Mouse (Mus musculus): ENCODE measurements at regions not wholly inside any gene's neighbourhood (a gene's known extent, or its start where the extent isn't known, plus 50 kb on each side); places are given as distances from the start of the nearest gene placed in this dataset.

DNA sequence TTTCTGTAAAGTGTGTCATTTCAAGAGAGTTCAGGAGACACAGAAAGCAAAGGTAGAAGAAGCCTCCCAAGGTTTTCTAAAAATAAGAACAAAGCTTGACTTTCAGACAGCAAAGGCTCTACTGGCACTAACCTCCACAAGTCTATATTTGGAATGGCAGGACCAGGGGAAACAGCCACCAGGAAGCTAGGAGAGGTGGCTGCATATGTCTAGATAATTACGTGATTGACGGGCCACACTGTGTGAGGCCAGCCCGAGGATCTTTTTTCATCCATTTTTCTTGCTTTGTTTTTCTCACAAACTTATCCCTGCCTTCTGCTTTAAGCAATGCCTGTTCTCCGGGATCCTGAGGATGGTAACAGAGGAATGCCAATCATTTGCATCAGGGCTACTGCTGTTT is 155.4 kb downstream of the Dyrk2 start:
- no peak for TF ChIP-seq CTCF (IDR thresholded peaks at IDR 0.05; ENCODE audit: extremely low read depth, insufficient read depth, insufficient read length, insufficient replicate concordance)
- no peak for TF ChIP-seq POLR2A (IDR thresholded peaks at IDR 0.05; ENCODE audit: low read depth, low read length)
